Mouse (Mus musculus) midbrain, embryonic 14.5 days (tissue): ENCODE measurements around the gene Arrb2. TPM values are rescaled to one million over a fixed set of nuclear protein-coding genes. Genes with fewer than 3 reads are reported as not detected.

ENCODE experiments used
- ATAC-seq: fragments of 200-750 bp; cut with Nextera tagmentation; 2 replicates; pipeline ENCODE4 v1.8.0; 2017; ENCODE audit warnings: moderate number of reproducible peaks, moderate library complexity; ENCODE audit not compliant: low FRiP score, low TSS enrichment
- DNase-seq: peaks from one replicate; pipeline ENCODE4 v3.0.0-alpha.2; 2015
- H3K27ac ChIP-seq: fragments of 300-500 bp; sonication (generic); replicated peaks from 2 replicates; pipeline ENCODE4 v1.5.1; 2014; ENCODE audit warnings: mild to moderate bottlenecking, low read depth, low read length, moderate library complexity
- H3K27me3 ChIP-seq: fragments of 300-500 bp; sonication (generic); 2 replicates; pipeline ENCODE4 v1.6.1; 2014; ENCODE audit warnings: low read length, control low read depth, mixed read lengths; ENCODE audit not compliant: control insufficient read depth, insufficient read depth
- H3K36me3 ChIP-seq: fragments of 300-500 bp; sonication (generic); 2 replicates; pipeline ENCODE4 v1.6.1; 2014; ENCODE audit warnings: low read length, control low read depth; ENCODE audit not compliant: control insufficient read depth, insufficient read depth
- H3K4me1 ChIP-seq: fragments of 300-500 bp; sonication (generic); 2 replicates; pipeline ENCODE4 v1.6.1; 2014; ENCODE audit warnings: mild to moderate bottlenecking, antibody characterized with exemption, low read length, control low read depth; ENCODE audit not compliant: control insufficient read depth, insufficient read depth
- H3K4me2 ChIP-seq: fragments of 300-500 bp; sonication (generic); 2 replicates; pipeline ENCODE4 v1.6.1; 2014; ENCODE audit warnings: mild to moderate bottlenecking, low read length, moderate library complexity
- H3K4me3 ChIP-seq: fragments of 300-500 bp; sonication (generic); replicated peaks from 2 replicates; pipeline ENCODE4 v1.5.1; 2014; ENCODE audit warnings: low read depth, low read length
- H3K9ac ChIP-seq: fragments of 300-500 bp; sonication (generic); replicated peaks from 2 replicates; pipeline ENCODE4 v1.6.1; 2014; ENCODE audit warnings: mild to moderate bottlenecking, low read length, moderate library complexity
- H3K9me3 ChIP-seq: fragments of 300-500 bp; sonication (generic); 2 replicates; pipeline ENCODE4 v1.6.1; 2016; ENCODE audit warnings: low read length, control low read depth, mixed read lengths; ENCODE audit not compliant: control insufficient read depth
- WGBS: fragments of 180-500 bp; shearing (Covaris S2); extraction: QIAGEN DNeasy Blood & Tissue Kit; methylation state at CpG from one replicate; pipeline ENCODE4 v1.1.7; 2014; 5-methylcytosine and 5-hydroxymethylcytosine counted together
- polyA plus RNA-seq: library from polyadenylated mRNA; unstranded; fragments of >200 nt; fragmentation: Nextera tagmentation; extraction: Ambion mirVana; gene quantifications from 2 replicates; pipeline ENCODE4 v1.2.1, GENCODE M21; 2014

The Arrb2 gene
- polyA plus RNA-seq, 1 experiment from 2014 or later, result 56.5 TPM

- Histone ChIP-seq H3K9me3 (no peaks in the 10 kb centered on the region), H3K4me2 (peak within 1 kb of the TSS; percentile 56), H3K27me3 (no peaks in the 10 kb centered on the region), H3K27ac (peak within 1 kb of the TSS; percentile 97), H3K36me3 (no peaks in the 10 kb centered on the region), H3K4me1 (peaks cover 21% of the 10 kb centered on the region; the same call in 1 of the 2 replicates), H3K4me3 (peak within 1 kb of the TSS; percentile 66), H3K9ac (peak within 1 kb of the TSS; percentile 77)
- under 1% methylated on average over 46 of the region's 46 CpGs for WGBS
- DNase-seq (peak; percentile 97), ATAC-seq (peak; percentile 95)
These were observed 19.5 kb downstream of the Arrb2 start, which contains the start of gene Med11 for GRCm38 (mm10) chr11:70451797-70452498. Gene Med11, plus strand, starts transcription at chr11:70451919.

GRCm38 (mm10) chr11:70453261-70454044, 21.0 kb downstream of the Arrb2 start:
- H3K27me3 ChIP-seq, result peaks cover under 1% of the 10 kb centered on the region; the same call in 1 of the 2 replicates
- H3K4me1 ChIP-seq, result peaks cover 21% of the 10 kb centered on the region; the same call in 1 of the 2 replicates
- no peaks in the 10 kb centered on the region for H3K9me3 ChIP-seq
- H3K36me3 ChIP-seq, result no peaks in the 10 kb centered on the region
- no peak overlapping the region for H3K27ac ChIP-seq
- WGBS, result 91% methylated on average over 9 of the region's 9 CpGs
- DNase-seq (no peak), ATAC-seq (no peak)
- H3K9ac ChIP-seq, result no peak overlapping the region
- no peak overlapping the region for H3K4me3 ChIP-seq
- H3K4me2 ChIP-seq, result peak overlapping the region; percentile 56; the same call in 1 of the 2 replicates

GRCm38 (mm10) chr11:70458688-70459600, 26.5 kb downstream of the Arrb2 start, which contains the start of gene Zmynd15:
Gene Zmynd15, plus strand, starts transcription at chr11:70459433.
- ATAC-seq (no peak), DNase-seq (peak; percentile 21)
- Histone ChIP-seq H3K4me3 (peak within 1 kb of the TSS; percentile 31), H3K27ac (no peak within 1 kb of the TSS), H3K27me3 (peaks cover 21% of the 10 kb centered on the region), H3K9ac (peak within 1 kb of the TSS; percentile 47), H3K36me3 (no peaks in the 10 kb centered on the region), H3K4me1 (peaks cover 3% of the 10 kb centered on the region; the same call in 1 of the 2 replicates), H3K4me2 (peak within 1 kb of the TSS; percentile 56), H3K9me3 (no peaks in the 10 kb centered on the region)
- 18% methylated on average over 32 of the region's 32 CpGs for WGBS

- no peak within 1 kb of the TSS for H3K27ac ChIP-seq
- no peak for DNase-seq
- H3K27me3 ChIP-seq, result peaks cover 24% of the 10 kb centered on the region
- peak within 1 kb of the TSS; percentile 56 for H3K4me2 ChIP-seq
- H3K4me1 ChIP-seq, result peaks cover 3% of the 10 kb centered on the region; the same call in 1 of the 2 replicates
- WGBS, result 5% methylated on average over 30 of the region's 30 CpGs
- H3K36me3 ChIP-seq, result no peaks in the 10 kb centered on the region
- peak within 1 kb of the TSS; percentile 31 for H3K4me3 ChIP-seq
- H3K9ac ChIP-seq, result peak within 1 kb of the TSS; percentile 47
- no peaks in the 10 kb centered on the region for H3K9me3 ChIP-seq
- ATAC-seq, result no peak
These were observed 27.2 kb downstream of the Arrb2 start, which contains the start of gene Cxcl16 for GRCm38 (mm10) chr11:70459601-70460101. Gene Cxcl16, minus strand, starts transcription at chr11:70459984.

GRCm38 (mm10) chr11:70463970-70464369, 31.5 kb downstream of the Arrb2 start:
- WGBS, result 79% methylated on average over 5 of the region's 5 CpGs

GRCm38 (mm10) chr11:70465211-70465610, 32.8 kb downstream of the Arrb2 start:
- Histone ChIP-seq H3K36me3 (no peaks in the 10 kb centered on the region), H3K4me3 (no peak overlapping the region), H3K4me1 (0 out of 2 replicates have a peak, but pooled peaks cover 5% of the 10 kb centered on the region), H3K9ac (peak overlapping the region; percentile 29; the same call in 1 of the 2 replicates), H3K27me3 (peaks cover 14% of the 10 kb centered on the region), H3K9me3 (no peaks in the 10 kb centered on the region), H3K27ac (no peak overlapping the region), H3K4me2 (peak overlapping the region; percentile 39)
- ATAC-seq (no peak), DNase-seq (no peak)
- WGBS, result 28% methylated on average over 16 of the region's 16 CpGs

More at GRCm38 (mm10) chr11:70463970-70464369, 31.5 kb downstream of the Arrb2 start:
- no peak for ATAC-seq
- H3K27me3 ChIP-seq, result peaks cover 24% of the 10 kb centered on the region
- no peak for DNase-seq
- H3K9ac ChIP-seq, result no peak overlapping the region
- H3K4me2 ChIP-seq, result no peak overlapping the region
- no peaks in the 10 kb centered on the region for H3K36me3 ChIP-seq
- no peak overlapping the region for H3K4me3 ChIP-seq
- H3K9me3 ChIP-seq, result no peaks in the 10 kb centered on the region
- peaks cover 8% of the 10 kb centered on the region; the same call in 1 of the 2 replicates for H3K4me1 ChIP-seq
- no peak overlapping the region for H3K27ac ChIP-seq

GRCm38 (mm10) chr11:70465824-70466223, 33.4 kb downstream of the Arrb2 start:
- Histone ChIP-seq H3K4me1 (0 out of 2 replicates have a peak, but pooled peaks cover 5% of the 10 kb centered on the region), H3K36me3 (no peaks in the 10 kb centered on the region), H3K27ac (no peak overlapping the region), H3K4me2 (peak overlapping the region; percentile 39), H3K9me3 (no peaks in the 10 kb centered on the region), H3K27me3 (peaks cover 8% of the 10 kb centered on the region; the same call in 1 of the 2 replicates), H3K9ac (peak overlapping the region; percentile 29; the same call in 1 of the 2 replicates), H3K4me3 (no peak overlapping the region)
- ATAC-seq (no peak), DNase-seq (peak; percentile 43)
- 13% methylated on average over 23 of the region's 23 CpGs for WGBS
